Mouse (Mus musculus): Measurements from ENCODE around the gene Haao. TPM values are rescaled to one million over a fixed set of nuclear protein-coding genes. Genes with fewer than 3 reads are reported as not detected.

Gene Haao
- 25.5 and 40.7 TPM in 2 replicates for polyA plus RNA-seq (2012; rRNA removed; ENCODE audit: low replicate concordance)

DNA sequence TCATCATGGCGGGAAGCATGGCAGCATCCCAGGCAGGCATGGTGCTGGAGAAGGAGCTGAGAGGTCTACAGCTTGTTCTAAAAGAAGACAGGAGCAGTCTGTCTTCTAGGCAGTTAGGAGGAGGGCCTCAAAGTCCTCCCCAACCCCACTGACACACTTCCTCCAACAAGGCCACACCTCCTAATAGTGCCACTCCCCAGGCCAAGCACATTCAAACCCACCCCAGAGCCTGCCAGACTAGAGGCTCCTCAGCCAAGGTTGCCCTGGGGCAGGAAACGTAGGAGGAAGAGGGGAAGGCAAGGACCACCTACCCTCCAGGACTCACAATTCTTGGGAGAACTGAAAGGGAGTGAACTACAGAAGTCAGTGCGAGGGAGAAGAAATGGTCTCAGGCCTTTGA, at the start of gene Haao:
Haao (minus strand) TSS at position 149 of the 400 bp plus-strand sequence.

Other genes with a start within 250 kb of the Haao start
- gene Kcng3, start 216.1 kb downstream of the Haao start, polyA plus RNA-seq (2012; rRNA removed; ENCODE audit: low replicate concordance) = 0.26 and 1.1 TPM in 2 replicates
- gene Mta3, start 141.8 kb downstream of the Haao start, polyA plus RNA-seq (2012; rRNA removed; ENCODE audit: low replicate concordance) = 27.1 and 53.3 TPM in 2 replicates